Mouse (Mus musculus) midbrain, embryonic 10.5 days (tissue): ENCODE measurements around the gene Trem2. TPM values are rescaled to one million over a fixed set of nuclear protein-coding genes. Genes with fewer than 3 reads are reported as not detected.
"Not testable (repeated sequence)": the region's sequence is repeated elsewhere in the genome, so short reads cannot be mapped to it uniquely, and the experiment has no call there.

Source experiments
- DNase-seq: peaks from one replicate; pipeline ENCODE4 v3.0.0-alpha.2; 2017; ENCODE audit warnings: low spot score
- H3K27ac ChIP-seq: fragments of 300-500 bp; sonication (generic); replicated peaks from 2 replicates; pipeline ENCODE4 v1.5.1; 2016; ENCODE audit warnings: mild to moderate bottlenecking
- H3K27me3 ChIP-seq: fragments of 300-500 bp; sonication (generic); 2 replicates; pipeline ENCODE4 v1.6.1; 2016; ENCODE audit warnings: low read depth, mild to moderate bottlenecking; ENCODE audit not compliant: poor library complexity, severe bottlenecking
- H3K36me3 ChIP-seq: fragments of 300-500 bp; sonication (generic); 2 replicates; pipeline ENCODE4 v1.6.1; 2016; ENCODE audit warnings: mild to moderate bottlenecking, moderate library complexity
- H3K4me1 ChIP-seq: fragments of 300-500 bp; sonication (generic); 2 replicates; pipeline ENCODE4 v1.6.1; 2016
- H3K4me3 ChIP-seq: fragments of 300-500 bp; sonication (generic); 2 replicates; pipeline ENCODE4 v1.5.1; 2016; ENCODE audit warnings: mild to moderate bottlenecking, moderate library complexity
- H3K9me3 ChIP-seq: fragments of 300-500 bp; sonication (generic); replicated peaks from 2 replicates; pipeline ENCODE4 v1.6.1; 2016; ENCODE audit warnings: mild to moderate bottlenecking
- WGBS: fragments of 180-500 bp; shearing (Covaris S2); methylation state at CpG from one replicate; pipeline ENCODE4 v1.1.7; 2016; 5-methylcytosine and 5-hydroxymethylcytosine counted together
- polyA plus RNA-seq: library from polyadenylated mRNA; unstranded; fragments of >200 nt; fragmentation: Nextera tagmentation; extraction: Ambion mirVana; gene quantifications from 2 replicates; pipeline ENCODE4 v1.2.1, GENCODE M21; 2016

Trem2 gene
- 1.7 and 2.3 TPM in 2 replicates for polyA plus RNA-seq

- Histone ChIP-seq H3K36me3 (no peaks in the 10 kb centered on the region), H3K27me3 (no peaks in the 10 kb centered on the region), H3K4me3 (no peak within 1 kb of the TSS), H3K4me1 (no peaks in the 10 kb centered on the region), H3K27ac (no peak within 1 kb of the TSS), H3K9me3 (no peaks in the 10 kb centered on the region)
- WGBS = 77% methylated on average over 5 of the region's 5 CpGs
- DNase-seq = no peak
These were observed at the start of gene Trem2 for GRCm38 (mm10) chr17:48346231-48346630. Trem2 (plus strand) TSS chr17:48346401.

- H3K4me3 ChIP-seq = no peak within 1 kb of the TSS
- H3K9me3 ChIP-seq = no peaks in the 10 kb centered on the region
- no peaks in the 10 kb centered on the region for H3K27me3 ChIP-seq
- H3K36me3 ChIP-seq = no peaks in the 10 kb centered on the region
- H3K27ac ChIP-seq = peak within 1 kb of the TSS; percentile 24
- 48% methylated on average over 3 of the region's 4 CpGs for WGBS
- DNase-seq = no peak
- peaks cover 4% of the 10 kb centered on the region for H3K4me1 ChIP-seq
These were observed 47.0 kb upstream of the Trem2 start, which contains the start of gene Treml2 for GRCm38 (mm10) chr17:48299203-48299602. Treml2 (plus strand) TSS chr17:48299498.

GRCm38 (mm10) chr17:48299756-48300155 lies 46.4 kb upstream of the Trem2 start:
- DNase-seq = no peak
- Histone ChIP-seq H3K27ac (no peak overlapping the region; the same call in 1 of the 2 replicates), H3K4me3 (no peak overlapping the region), H3K27me3 (no peaks in the 10 kb centered on the region), H3K4me1 (peaks cover 4% of the 10 kb centered on the region), H3K36me3 (no peaks in the 10 kb centered on the region), H3K9me3 (no peaks in the 10 kb centered on the region)
- WGBS = 58% methylated on average over 7 of the region's 7 CpGs

GRCm38 (mm10) chr17:48300199-48300598 lies 46.0 kb upstream of the Trem2 start:
- no peak for DNase-seq
- no peaks in the 10 kb centered on the region for H3K27me3 ChIP-seq
- no peak overlapping the region for H3K4me3 ChIP-seq
- peaks cover 4% of the 10 kb centered on the region for H3K4me1 ChIP-seq
- 79% methylated on average over 7 of the region's 7 CpGs for WGBS
- H3K27ac ChIP-seq = peak overlapping the region; percentile 24; the same call in 1 of the 2 replicates
- H3K36me3 ChIP-seq = no peaks in the 10 kb centered on the region
- no peaks in the 10 kb centered on the region for H3K9me3 ChIP-seq

- H3K27ac ChIP-seq = no peak overlapping the region
- H3K36me3 ChIP-seq = no peaks in the 10 kb centered on the region
- DNase-seq = no peak
- H3K9me3 ChIP-seq = no peaks in the 10 kb centered on the region
- peaks cover 4% of the 10 kb centered on the region for H3K4me1 ChIP-seq
- 80% methylated on average over 9 of the region's 9 CpGs for WGBS
- no peak overlapping the region for H3K4me3 ChIP-seq
- H3K27me3 ChIP-seq = no peaks in the 10 kb centered on the region
These were observed 45.3 kb upstream of the Trem2 start for GRCm38 (mm10) chr17:48300861-48301260.

- 94% methylated on average over 5 of the region's 5 CpGs for WGBS
- DNase-seq = no peak
- H3K4me3 ChIP-seq = no peak overlapping the region
These were observed 44.4 kb upstream of the Trem2 start for GRCm38 (mm10) chr17:48301792-48302191.

GRCm38 (mm10) chr17:48312124-48312523 lies 34.1 kb upstream of the Trem2 start:
- no peaks in the 10 kb centered on the region for H3K27me3 ChIP-seq
- no peaks in the 10 kb centered on the region for H3K36me3 ChIP-seq
- no peaks in the 10 kb centered on the region for H3K9me3 ChIP-seq
- 88% methylated on average over 2 of the region's 2 CpGs for WGBS
- H3K27ac ChIP-seq = no peak overlapping the region
- H3K4me3 ChIP-seq = no peak overlapping the region
- no peaks in the 10 kb centered on the region for H3K4me1 ChIP-seq
- no peak for DNase-seq

More at GRCm38 (mm10) chr17:48301792-48302191, 44.4 kb upstream of the Trem2 start:
- Histone ChIP-seq H3K27me3 (no peaks in the 10 kb centered on the region), H3K27ac (no peak overlapping the region), H3K4me1 (peaks cover 4% of the 10 kb centered on the region), H3K36me3 (no peaks in the 10 kb centered on the region), H3K9me3 (no peaks in the 10 kb centered on the region)

GRCm38 (mm10) chr17:48315905-48316579 lies 30.2 kb upstream of the Trem2 start, which contains the start of gene B430306N03Rik:
B430306N03Rik (plus strand) TSS chr17:48316141.
- DNase-seq, H3K36me3 ChIP-seq, H3K27ac ChIP-seq, H3K27me3 ChIP-seq, H3K9me3 ChIP-seq, H3K4me1 ChIP-seq, H3K4me3 ChIP-seq: not testable (repeated sequence)
- 92% methylated on average over 3 of the region's 3 CpGs for WGBS

- Histone ChIP-seq H3K27ac (no peak overlapping the region), H3K9me3 (no peaks in the 10 kb centered on the region), H3K4me1 (no peaks in the 10 kb centered on the region), H3K4me3 (no peak overlapping the region), H3K27me3 (no peaks in the 10 kb centered on the region), H3K36me3 (no peaks in the 10 kb centered on the region)
- WGBS = 95% methylated on average over 1 of the region's 1 CpGs
- DNase-seq = no peak
These were observed 27.5 kb upstream of the Trem2 start for GRCm38 (mm10) chr17:48318686-48319085.

GRCm38 (mm10) chr17:48321279-48321678 lies 24.9 kb upstream of the Trem2 start:
- Histone ChIP-seq H3K4me3 (no peak overlapping the region), H3K27ac (no peak overlapping the region), H3K36me3 (no peaks in the 10 kb centered on the region), H3K9me3 (no peaks in the 10 kb centered on the region), H3K27me3 (no peaks in the 10 kb centered on the region), H3K4me1 (no peaks in the 10 kb centered on the region)
- no peak for DNase-seq
- WGBS = 85% methylated on average over 2 of the region's 2 CpGs

GRCm38 (mm10) chr17:48323236-48323635 lies 23.0 kb upstream of the Trem2 start:
- H3K4me3 ChIP-seq = no peak overlapping the region
- no peaks in the 10 kb centered on the region for H3K36me3 ChIP-seq
- no peaks in the 10 kb centered on the region; the same call in 1 of the 2 replicates for H3K4me1 ChIP-seq
- no peaks in the 10 kb centered on the region for H3K27me3 ChIP-seq
- no peak overlapping the region for H3K27ac ChIP-seq
- no peaks in the 10 kb centered on the region for H3K9me3 ChIP-seq
- no peak for DNase-seq
- WGBS = 73% methylated on average over 3 of the region's 3 CpGs

- no peak for DNase-seq
- 90% methylated on average over 5 of the region's 5 CpGs for WGBS
- no peaks in the 10 kb centered on the region; the same call in 1 of the 2 replicates for H3K4me1 ChIP-seq
- H3K27ac ChIP-seq = no peak overlapping the region
- no peak overlapping the region for H3K4me3 ChIP-seq
- H3K36me3 ChIP-seq = no peaks in the 10 kb centered on the region
- no peaks in the 10 kb centered on the region for H3K27me3 ChIP-seq
- H3K9me3 ChIP-seq = no peaks in the 10 kb centered on the region
These were observed 21.9 kb upstream of the Trem2 start for GRCm38 (mm10) chr17:48324258-48324657.

GRCm38 (mm10) chr17:48325093-48325492 lies 21.1 kb upstream of the Trem2 start:
- Histone ChIP-seq H3K4me1 (no peaks in the 10 kb centered on the region; the same call in 1 of the 2 replicates), H3K27ac (no peak overlapping the region), H3K36me3 (no peaks in the 10 kb centered on the region), H3K27me3 (no peaks in the 10 kb centered on the region), H3K4me3 (no peak overlapping the region), H3K9me3 (no peaks in the 10 kb centered on the region)
- WGBS = 91% methylated on average over 6 of the region's 6 CpGs
- DNase-seq = no peak
